Mouse (Mus musculus): ENCODE measurements around the gene Rprd1b. TPM values are rescaled to one million over a fixed set of nuclear protein-coding genes. Genes with fewer than 3 reads are reported as not detected.

Gene Rprd1b
- polyA plus RNA-seq, 1 experiment from 2014 or later: 30.0 TPM

DNA sequence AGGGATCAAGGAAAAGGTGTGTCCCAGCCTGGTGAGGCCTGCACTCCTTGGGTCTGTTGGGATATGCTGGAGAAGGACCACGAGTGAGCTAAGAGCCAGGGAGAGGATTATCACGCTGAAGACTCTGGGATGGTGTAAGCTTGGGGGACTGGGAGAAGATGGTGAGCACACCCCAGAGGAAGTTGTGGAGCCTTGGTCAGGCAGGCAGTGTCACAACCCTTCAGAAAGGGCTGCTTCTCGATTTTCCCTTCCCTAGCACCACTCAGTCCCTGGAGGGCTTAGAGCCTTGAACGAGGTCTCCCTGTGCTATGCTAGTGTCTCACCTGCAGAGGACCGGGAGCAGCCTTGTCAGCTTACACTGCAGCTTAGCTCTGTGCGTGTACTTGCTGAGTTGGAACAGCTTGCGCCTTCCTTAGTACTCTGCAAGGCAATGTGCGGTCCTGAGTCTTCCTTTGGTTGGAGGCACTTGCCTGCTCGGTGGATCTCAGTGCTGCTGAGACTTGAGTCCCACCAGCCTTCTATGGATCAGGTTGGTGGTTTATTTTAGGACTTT is 51.6 kb downstream of the Rprd1b start:
- Histone ChIP-seq H3K9me3 (replicated peaks) (no peaks in the 10 kb centered on the region), H3K9ac (no peak overlapping the region), H3K27ac (peak overlapping the region; percentile 36), H3K36me3 (peaks cover 30% of the 10 kb centered on the region), H3K4me1 (replicated peaks) (peaks cover 24% of the 10 kb centered on the region), H3K4me3 (replicated peaks) (no peak overlapping the region), H3K27me3 (no peaks in the 10 kb centered on the region), H3K4me2 (no peak overlapping the region)
- no peak for DNase-seq
- 58% methylated on average over 9 of the region's 9 CpGs for WGBS (ENCODE audit: insufficient replicate concordance)
- peak; percentile 48 for ATAC-seq (ENCODE audit: low read depth)

DNA sequence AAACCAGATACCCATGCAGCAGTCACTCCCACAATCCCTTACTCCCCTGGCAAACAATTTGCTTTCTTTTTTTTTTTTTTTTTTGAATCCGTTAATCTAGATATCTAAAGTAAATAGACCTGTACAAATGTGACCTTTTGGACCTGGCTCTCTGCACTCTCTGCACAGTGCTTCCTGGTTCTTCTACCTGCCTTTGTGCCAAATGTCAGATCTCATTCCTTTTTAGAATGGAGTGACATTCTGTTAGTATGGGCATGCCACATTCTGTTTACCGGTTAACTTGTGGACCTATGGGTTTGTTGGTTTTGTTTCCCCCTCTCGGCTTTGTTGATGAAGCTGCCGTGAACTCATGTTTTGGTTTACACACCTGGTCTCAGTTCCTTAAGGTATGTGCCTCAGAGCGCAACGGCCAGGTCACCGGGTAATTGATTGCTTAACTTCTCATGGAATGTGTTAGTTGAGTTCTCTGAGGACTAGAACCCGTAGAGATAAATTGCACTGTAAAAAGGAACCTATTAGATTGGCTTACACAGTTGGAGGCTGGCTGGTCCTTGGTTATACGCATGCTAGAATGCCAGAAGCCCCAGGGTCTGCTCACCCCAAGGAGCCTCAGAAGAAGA is 52.4 kb downstream of the Rprd1b start:
- peaks cover 22% of the 10 kb centered on the region for H3K36me3 ChIP-seq
- DNase-seq: no peak
- no peaks in the 10 kb centered on the region for H3K27me3 ChIP-seq
- H3K4me3 ChIP-seq (replicated peaks): no peak overlapping the region
- H3K4me1 ChIP-seq (replicated peaks): peaks cover 32% of the 10 kb centered on the region
- H3K9me3 ChIP-seq (replicated peaks): no peaks in the 10 kb centered on the region
- WGBS (ENCODE audit: insufficient replicate concordance): 79% methylated on average over 9 of the region's 9 CpGs
- peak; percentile 41; the same call in 1 of the 2 replicates for ATAC-seq (ENCODE audit: low read depth)
- no peak overlapping the region for H3K9ac ChIP-seq
- H3K27ac ChIP-seq: peak overlapping the region; percentile 45
- no peak overlapping the region for H3K4me2 ChIP-seq

DNA sequence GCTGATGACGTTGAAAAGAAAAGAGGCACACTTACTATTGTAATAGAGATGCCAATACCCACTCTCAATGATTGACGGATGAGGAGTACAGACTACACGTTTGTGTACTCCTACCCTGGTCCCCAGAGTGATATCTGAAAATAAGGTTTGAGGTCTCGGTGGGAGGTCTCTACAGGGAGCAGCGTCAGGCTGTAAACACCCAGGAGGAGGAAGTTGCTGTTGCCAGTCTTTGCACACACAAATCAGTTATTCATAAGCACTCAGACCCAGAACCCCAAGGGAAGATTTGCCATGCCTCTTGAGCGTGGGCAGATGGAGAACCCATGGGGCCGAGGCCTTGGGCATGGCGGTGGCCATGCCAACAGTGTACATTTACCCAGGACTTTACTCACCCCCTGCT is 56.2 kb downstream of the Rprd1b start:
- Histone ChIP-seq H3K27me3 (no peaks in the 10 kb centered on the region), H3K9me3 (replicated peaks) (no peaks in the 10 kb centered on the region), H3K4me1 (replicated peaks) (peaks cover 25% of the 10 kb centered on the region), H3K27ac (0 out of 2 replicates have a peak overlapping the region, but pooled peaks have one; percentile 35), H3K9ac (no peak overlapping the region), H3K4me3 (replicated peaks) (no peak overlapping the region), H3K4me2 (no peak overlapping the region), H3K36me3 (no peaks in the 10 kb centered on the region)
- no peak for ATAC-seq (ENCODE audit: low read depth)
- 51% methylated on average over 8 of the region's 8 CpGs for WGBS (ENCODE audit: insufficient replicate concordance)
- DNase-seq: no peak

DNA sequence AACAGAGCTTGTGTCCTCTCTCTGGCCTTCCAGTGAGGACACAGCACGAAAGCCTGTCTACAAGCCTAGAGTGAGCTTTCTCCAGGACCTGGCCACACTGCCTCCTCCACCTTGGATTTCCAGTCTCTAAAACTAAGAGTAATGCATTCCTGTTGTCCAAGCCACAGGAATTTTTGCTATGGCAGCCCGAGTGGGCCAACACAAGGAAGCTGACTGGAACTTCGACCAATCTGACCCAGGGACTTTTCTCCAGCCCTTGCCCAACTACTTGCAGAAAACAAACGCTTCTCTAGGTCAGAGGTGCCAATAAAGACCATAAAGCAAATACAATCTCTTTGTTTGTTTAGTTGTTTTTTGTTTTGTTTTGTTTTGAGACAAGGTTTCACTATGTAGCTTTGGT is 61.8 kb downstream of the Rprd1b start:
- no peaks in the 10 kb centered on the region for H3K27me3 ChIP-seq
- H3K4me1 ChIP-seq (replicated peaks): peaks cover 19% of the 10 kb centered on the region
- H3K4me3 ChIP-seq (replicated peaks): no peak overlapping the region
- no peaks in the 10 kb centered on the region for H3K9me3 ChIP-seq (replicated peaks)
- no peak overlapping the region for H3K4me2 ChIP-seq
- no peak overlapping the region for H3K9ac ChIP-seq
- no peak overlapping the region for H3K27ac ChIP-seq
- no peaks in the 10 kb centered on the region for H3K36me3 ChIP-seq
- 63% methylated on average over 4 of the region's 4 CpGs for WGBS (ENCODE audit: insufficient replicate concordance)
- DNase-seq (no peak), ATAC-seq (ENCODE audit: low read depth) (no peak)

DNA sequence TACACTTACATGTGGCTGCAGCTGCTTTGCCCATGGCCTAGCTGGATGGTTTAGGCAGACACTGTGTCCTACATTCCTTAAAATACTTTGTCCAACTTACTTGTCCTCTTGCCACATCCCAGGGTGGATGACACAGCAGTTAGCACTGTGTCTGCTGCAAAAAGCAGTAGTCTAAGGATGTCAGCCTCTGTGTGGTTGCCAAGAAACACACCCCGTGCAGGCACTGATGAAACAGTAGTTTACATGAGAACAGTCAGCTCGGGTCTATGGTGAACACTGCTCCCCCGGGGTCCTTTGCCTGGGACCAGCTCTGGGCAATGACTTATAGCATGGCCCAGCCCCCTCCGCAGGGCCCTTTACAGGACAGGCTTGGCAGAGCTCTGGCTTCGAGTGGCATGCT is 65.0 kb downstream of the Rprd1b start:
- 64% methylated on average over 5 of the region's 5 CpGs for WGBS (ENCODE audit: insufficient replicate concordance)
- DNase-seq: no peak
- H3K4me1 ChIP-seq (replicated peaks): peaks cover 10% of the 10 kb centered on the region; the same call in 1 of the 2 replicates
- H3K9me3 ChIP-seq (replicated peaks): no peaks in the 10 kb centered on the region
- no peak overlapping the region for H3K4me2 ChIP-seq
- no peak for ATAC-seq (ENCODE audit: low read depth)
- no peaks in the 10 kb centered on the region for H3K36me3 ChIP-seq
- no peak overlapping the region for H3K9ac ChIP-seq
- no peaks in the 10 kb centered on the region for H3K27me3 ChIP-seq
- H3K27ac ChIP-seq: no peak overlapping the region
- no peak overlapping the region for H3K4me3 ChIP-seq (replicated peaks)

DNA sequence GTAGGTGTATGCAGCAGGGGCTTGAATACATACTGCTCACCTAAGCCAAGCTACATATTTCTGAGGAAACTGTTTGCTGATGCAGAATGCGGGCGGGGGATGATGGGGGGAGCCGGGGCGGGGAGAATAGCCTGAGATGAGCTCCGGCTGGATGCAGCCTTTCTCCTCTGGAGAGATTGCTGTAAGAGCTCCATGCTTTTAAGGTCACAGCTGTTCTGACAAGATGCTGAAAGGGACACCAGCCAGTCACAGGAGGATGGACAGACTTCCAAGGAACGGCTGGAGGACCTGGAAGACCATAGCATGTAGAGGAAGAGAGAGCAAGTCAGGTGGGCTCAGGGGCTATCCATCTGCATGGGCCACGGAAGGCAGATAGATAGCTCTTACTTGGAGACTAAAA is 66.0 kb downstream of the Rprd1b start:
- Histone ChIP-seq H3K27me3 (peaks cover 2% of the 10 kb centered on the region; the same call in 1 of the 2 replicates), H3K9me3 (replicated peaks) (no peaks in the 10 kb centered on the region), H3K36me3 (no peaks in the 10 kb centered on the region), H3K4me1 (replicated peaks) (peaks cover 10% of the 10 kb centered on the region; the same call in 1 of the 2 replicates), H3K9ac (no peak overlapping the region), H3K4me3 (replicated peaks) (no peak overlapping the region), H3K4me2 (no peak overlapping the region), H3K27ac (no peak overlapping the region)
- no peak for ATAC-seq (ENCODE audit: low read depth)
- DNase-seq: no peak
- 74% methylated on average over 7 of the region's 7 CpGs for WGBS (ENCODE audit: insufficient replicate concordance)

DNA sequence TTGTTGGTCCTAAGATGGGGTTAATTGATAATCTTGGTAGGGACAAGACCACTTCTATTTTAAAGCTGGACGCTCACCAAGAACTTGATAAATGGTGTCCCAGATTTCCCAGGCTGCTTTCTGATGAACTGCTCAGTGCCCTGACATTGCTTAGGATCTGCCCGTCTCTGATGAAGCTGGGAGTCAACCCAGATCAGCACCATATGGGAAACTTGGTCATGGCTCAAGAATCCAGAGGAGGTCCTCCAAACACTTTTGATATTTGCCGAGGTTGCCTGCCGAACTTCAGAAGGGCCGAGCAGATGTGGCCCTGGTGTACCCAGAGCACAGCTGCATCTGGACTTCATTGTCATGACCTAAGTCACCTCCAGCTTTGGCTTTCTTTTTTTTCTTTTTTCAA is 66.5 kb downstream of the Rprd1b start:
- Histone ChIP-seq H3K27ac (no peak overlapping the region), H3K4me1 (replicated peaks) (peaks cover 10% of the 10 kb centered on the region; the same call in 1 of the 2 replicates), H3K9ac (no peak overlapping the region), H3K4me2 (no peak overlapping the region), H3K36me3 (no peaks in the 10 kb centered on the region), H3K9me3 (replicated peaks) (no peaks in the 10 kb centered on the region), H3K4me3 (replicated peaks) (no peak overlapping the region), H3K27me3 (peaks cover 3% of the 10 kb centered on the region; the same call in 1 of the 2 replicates)
- DNase-seq: no peak
- WGBS (ENCODE audit: insufficient replicate concordance): 69% methylated on average over 5 of the region's 5 CpGs
- ATAC-seq (ENCODE audit: low read depth): no peak

DNA sequence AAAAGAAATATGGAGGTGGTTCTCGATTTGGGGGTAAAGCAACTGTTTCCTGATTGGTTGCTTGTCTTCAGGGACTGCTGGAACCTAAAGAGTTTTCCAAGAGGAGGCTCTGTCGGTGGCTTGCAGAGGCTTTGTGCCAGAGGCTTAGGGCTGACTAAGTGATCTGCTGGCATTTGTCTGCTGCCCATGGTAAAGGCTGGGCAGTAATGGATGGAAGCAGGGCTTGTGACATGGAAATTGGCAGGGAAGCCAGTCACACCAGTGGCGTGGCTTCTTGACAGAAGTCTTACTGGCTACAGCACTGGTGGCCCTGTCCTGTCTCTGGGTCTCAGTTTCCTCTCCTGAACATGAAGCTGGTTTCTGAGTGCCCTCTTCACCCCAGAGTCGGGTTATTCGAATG is 68.8 kb downstream of the Rprd1b start:
- no peaks in the 10 kb centered on the region for H3K9me3 ChIP-seq (replicated peaks)
- H3K27ac ChIP-seq: no peak overlapping the region
- H3K4me1 ChIP-seq (replicated peaks): peaks cover 14% of the 10 kb centered on the region
- H3K4me3 ChIP-seq (replicated peaks): no peak overlapping the region
- no peak overlapping the region for H3K9ac ChIP-seq
- DNase-seq: no peak
- H3K4me2 ChIP-seq: no peak overlapping the region
- 69% methylated on average over 5 of the region's 5 CpGs for WGBS (ENCODE audit: insufficient replicate concordance)
- no peak for ATAC-seq (ENCODE audit: low read depth)
- peaks cover 12% of the 10 kb centered on the region for H3K27me3 ChIP-seq
- no peaks in the 10 kb centered on the region for H3K36me3 ChIP-seq

DNA sequence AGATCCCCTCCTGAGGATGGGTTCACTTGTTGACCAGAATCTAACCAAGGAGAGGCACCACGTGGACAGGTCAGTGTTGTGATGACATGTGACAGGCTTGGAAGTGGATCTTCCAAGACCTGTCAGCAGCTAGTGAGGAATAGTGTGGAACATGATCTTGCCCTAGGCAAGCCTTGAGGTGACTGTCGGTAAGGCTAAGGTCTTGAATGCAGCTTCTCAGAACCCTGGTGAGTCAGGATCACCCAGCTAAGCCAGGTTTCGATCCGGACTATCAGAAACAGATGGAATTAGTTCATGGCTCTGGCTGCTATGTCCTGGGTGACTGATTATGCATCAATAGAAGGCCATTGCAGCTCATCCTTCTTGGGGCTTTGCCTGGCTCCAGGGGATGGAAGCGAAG is 70.4 kb downstream of the Rprd1b start:
- no peak for ATAC-seq (ENCODE audit: low read depth)
- Histone ChIP-seq H3K4me2 (no peak overlapping the region), H3K27me3 (peaks cover 22% of the 10 kb centered on the region), H3K9me3 (replicated peaks) (no peaks in the 10 kb centered on the region), H3K4me1 (replicated peaks) (peaks cover 8% of the 10 kb centered on the region), H3K4me3 (replicated peaks) (no peak overlapping the region), H3K27ac (no peak overlapping the region), H3K9ac (no peak overlapping the region), H3K36me3 (no peaks in the 10 kb centered on the region)
- no peak for DNase-seq
- WGBS (ENCODE audit: insufficient replicate concordance): 65% methylated on average over 5 of the region's 5 CpGs

DNA sequence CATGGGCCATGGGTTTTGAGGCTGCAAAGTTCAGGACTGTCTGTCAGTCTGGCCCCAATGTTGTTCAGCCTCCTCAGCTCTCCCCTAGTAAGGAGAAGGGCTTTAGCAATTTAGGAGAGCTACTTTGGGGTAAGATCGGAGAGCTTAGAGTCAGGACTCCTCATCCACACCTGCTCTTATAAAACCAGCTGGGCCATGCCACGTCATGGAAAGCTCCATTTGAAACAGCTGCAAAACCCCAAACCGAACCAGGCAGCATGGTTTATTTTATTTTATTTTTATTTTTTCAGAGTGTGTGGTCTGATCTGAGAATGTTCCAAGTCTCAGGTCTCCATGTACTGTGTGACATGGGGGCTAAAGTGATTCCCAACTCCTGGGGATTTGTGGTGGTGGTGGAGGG is 71.2 kb downstream of the Rprd1b start:
- ATAC-seq (ENCODE audit: low read depth): no peak

DNA sequence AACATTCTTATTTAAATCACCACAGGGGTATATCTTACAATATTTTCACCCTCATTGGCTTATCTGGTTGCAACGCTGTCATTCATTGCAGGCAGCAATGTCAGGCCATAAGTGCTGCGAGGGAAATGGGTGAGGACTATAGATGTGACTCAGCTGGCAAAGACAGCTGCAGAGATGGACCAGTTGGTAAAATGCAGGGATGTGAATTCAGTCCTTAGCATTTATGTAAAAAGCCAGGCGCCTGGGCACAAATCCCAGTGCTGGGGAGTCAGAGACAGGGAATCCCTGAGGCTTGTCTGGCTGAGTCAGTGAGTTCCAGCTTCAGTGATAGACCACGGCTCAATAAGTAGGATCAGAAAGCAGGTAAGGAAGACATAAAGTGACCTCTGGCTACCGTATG is 73.5 kb downstream of the Rprd1b start:
- Histone ChIP-seq H3K36me3 (no peaks in the 10 kb centered on the region), H3K27me3 (peaks cover 22% of the 10 kb centered on the region), H3K27ac (no peak overlapping the region), H3K4me3 (replicated peaks) (no peak overlapping the region), H3K9me3 (replicated peaks) (no peaks in the 10 kb centered on the region), H3K4me2 (no peak overlapping the region), H3K4me1 (replicated peaks) (peaks cover 12% of the 10 kb centered on the region), H3K9ac (no peak overlapping the region)
- ATAC-seq (ENCODE audit: low read depth) (no peak), DNase-seq (no peak)
- 56% methylated on average over 5 of the region's 5 CpGs for WGBS (ENCODE audit: insufficient replicate concordance)

More for the DNA sequence above, 71.2 kb downstream of the Rprd1b start:
- Histone ChIP-seq H3K27ac (no peak overlapping the region), H3K4me2 (no peak overlapping the region), H3K9me3 (replicated peaks) (no peaks in the 10 kb centered on the region), H3K36me3 (no peaks in the 10 kb centered on the region), H3K4me1 (replicated peaks) (peaks cover 6% of the 10 kb centered on the region), H3K27me3 (peaks cover 22% of the 10 kb centered on the region), H3K4me3 (replicated peaks) (no peak overlapping the region), H3K9ac (no peak overlapping the region)
- DNase-seq: no peak
- 59% methylated on average over 3 of the region's 3 CpGs for WGBS (ENCODE audit: insufficient replicate concordance)

DNA sequence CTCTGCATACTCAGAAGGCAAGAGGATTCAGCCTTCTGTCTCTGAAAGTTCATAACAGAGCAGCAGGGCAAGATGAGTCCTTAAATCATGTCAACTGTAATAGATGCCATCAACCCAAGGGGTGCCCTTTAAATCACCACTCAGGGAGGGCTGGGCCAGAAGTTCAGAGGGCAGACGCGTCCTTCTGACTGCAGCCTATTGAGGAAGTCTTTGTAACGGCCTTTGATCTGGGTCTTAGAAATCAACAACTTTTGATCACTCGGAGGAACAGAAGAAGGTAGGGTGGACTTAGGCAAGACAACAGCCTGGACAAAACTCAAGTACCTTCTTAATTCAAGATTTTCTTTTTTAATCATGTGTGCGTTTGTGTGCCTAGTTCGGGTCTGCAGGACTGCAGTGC is 76.7 kb downstream of the Rprd1b start:
- Histone ChIP-seq H3K9me3 (replicated peaks) (no peaks in the 10 kb centered on the region), H3K36me3 (no peaks in the 10 kb centered on the region), H3K4me2 (no peak overlapping the region), H3K27me3 (peaks cover 19% of the 10 kb centered on the region), H3K4me3 (replicated peaks) (no peak overlapping the region), H3K9ac (no peak overlapping the region), H3K27ac (no peak overlapping the region), H3K4me1 (replicated peaks) (peaks cover 35% of the 10 kb centered on the region)
- no peak for ATAC-seq (ENCODE audit: low read depth)
- 74% methylated on average over 6 of the region's 6 CpGs for WGBS (ENCODE audit: insufficient replicate concordance)
- DNase-seq: no peak
